Mouse (Mus musculus): ENCODE measurements around the gene Samhd1. TPM values are rescaled to one million over a fixed set of nuclear protein-coding genes. Genes with fewer than 3 reads are reported as not detected.

Gene Samhd1
- polyA plus RNA-seq, 1 experiment from 2014 or later = 33.1 TPM

DNA sequence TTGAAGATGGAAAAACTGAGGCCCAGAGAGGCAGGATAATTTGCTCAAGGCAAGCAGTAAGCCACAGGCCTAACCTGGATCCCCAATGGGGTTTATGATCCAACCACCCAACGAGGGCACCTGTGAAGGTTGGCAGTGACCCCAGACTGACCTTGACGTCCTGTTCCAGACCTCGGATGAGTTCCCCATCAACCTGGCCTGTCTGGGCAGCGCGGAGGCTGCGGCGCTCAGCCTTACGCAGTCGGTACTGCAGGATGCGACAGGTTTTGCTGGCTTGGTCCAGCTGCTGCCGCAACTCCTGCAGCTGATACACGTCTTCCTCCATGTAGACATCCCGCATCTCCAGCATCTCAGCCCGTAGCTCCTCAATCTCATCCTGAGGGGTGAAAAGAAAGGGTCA is 75.0 kb downstream of the Samhd1 start:
- Histone ChIP-seq H3K9me3 (ENCODE audit: control insufficient read depth, low read length) (no peaks in the 10 kb centered on the region), H3K27ac (ENCODE audit: low read depth, low read length) (no peak overlapping the region), H3K9ac (ENCODE audit: low read depth, low read length) (no peak overlapping the region), H3K4me2 (no peak overlapping the region), H3K4me1 (replicated peaks; ENCODE audit: control insufficient read depth, insufficient read depth, low read length) (peaks cover 20% of the 10 kb centered on the region), H3K4me3 (ENCODE audit: low read depth, low read length) (no peak overlapping the region), H3K36me3 (ENCODE audit: control insufficient read depth, insufficient read depth, low read length) (peaks cover 9% of the 10 kb centered on the region; the same call in 1 of the 2 replicates), H3K27me3 (replicated peaks; ENCODE audit: control insufficient read depth, insufficient read depth, low read length) (no peaks in the 10 kb centered on the region)
- ATAC-seq (replicated peaks; ENCODE audit: low FRiP score) (no peak), DNase-seq (ENCODE audit: low spot score) (no peak)
- 92% methylated on average over 14 of the region's 14 CpGs for WGBS

DNA sequence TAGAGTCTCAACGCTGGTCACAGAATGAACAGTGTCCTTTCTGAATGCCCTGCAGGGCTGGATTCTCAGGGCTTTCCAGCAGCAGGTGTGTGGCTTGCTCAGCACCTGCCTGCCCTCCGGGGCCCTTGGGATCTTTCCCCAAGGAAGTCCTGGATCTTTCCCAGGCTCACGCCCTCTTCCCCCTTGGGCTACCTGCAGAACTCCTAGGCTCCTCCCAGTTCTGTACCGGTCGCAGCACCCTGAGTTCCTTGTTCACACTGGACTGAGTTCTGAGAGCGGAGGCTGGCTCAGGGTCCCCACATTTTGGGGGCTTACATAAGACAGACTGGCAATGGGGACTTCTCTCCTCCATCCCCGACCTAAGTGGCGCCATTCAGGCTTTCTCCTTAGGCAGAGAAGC is 75.9 kb downstream of the Samhd1 start:
- WGBS = 71% methylated on average over 8 of the region's 8 CpGs
- Histone ChIP-seq H3K4me1 (replicated peaks; ENCODE audit: control insufficient read depth, insufficient read depth, low read length) (peaks cover 14% of the 10 kb centered on the region), H3K4me2 (peak overlapping the region; percentile 47), H3K36me3 (ENCODE audit: control insufficient read depth, insufficient read depth, low read length) (peaks cover 9% of the 10 kb centered on the region; the same call in 1 of the 2 replicates), H3K27me3 (replicated peaks; ENCODE audit: control insufficient read depth, insufficient read depth, low read length) (no peaks in the 10 kb centered on the region), H3K9ac (ENCODE audit: low read depth, low read length) (no peak overlapping the region), H3K9me3 (ENCODE audit: control insufficient read depth, low read length) (no peaks in the 10 kb centered on the region), H3K27ac (ENCODE audit: low read depth, low read length) (no peak overlapping the region; the same call in 1 of the 2 replicates), H3K4me3 (ENCODE audit: low read depth, low read length) (no peak overlapping the region)
- DNase-seq (ENCODE audit: low spot score) (no peak), ATAC-seq (replicated peaks; ENCODE audit: low FRiP score) (no peak)

DNA sequence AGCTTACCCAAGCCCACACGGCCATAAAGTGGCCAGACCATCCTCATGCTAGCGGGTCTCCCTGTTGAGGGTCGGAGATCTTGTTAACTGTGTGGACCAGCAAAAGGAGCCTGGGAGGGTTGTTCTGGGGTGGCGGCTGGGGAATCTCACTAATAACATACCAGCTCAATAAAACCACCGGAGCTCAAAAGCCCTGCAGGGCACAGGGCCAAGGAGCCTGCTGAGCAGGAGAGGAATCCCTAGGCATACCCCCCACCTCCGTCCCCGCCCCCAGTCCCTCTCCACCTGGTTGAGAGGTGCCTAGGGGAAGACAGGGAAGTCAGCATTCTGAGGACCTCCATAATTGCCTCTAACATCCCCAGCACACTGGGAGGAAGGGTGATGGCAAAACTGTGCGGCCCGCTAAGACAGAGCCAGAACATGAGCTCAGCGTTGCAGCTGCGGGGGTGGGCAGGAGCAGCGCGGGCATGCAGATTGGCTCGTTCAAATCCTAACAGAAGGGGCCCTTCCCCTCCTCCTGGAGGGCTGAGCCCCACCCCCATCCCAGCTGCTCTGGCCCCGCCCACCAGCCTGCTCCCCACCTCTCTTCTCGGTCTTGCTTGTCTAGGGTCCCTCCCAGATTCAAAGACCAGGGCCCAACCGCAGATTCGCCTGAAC is 76.6 kb downstream of the Samhd1 start:
- Histone ChIP-seq H3K9ac (ENCODE audit: low read depth, low read length) (no peak overlapping the region), H3K4me3 (ENCODE audit: low read depth, low read length) (no peak overlapping the region), H3K4me2 (peak overlapping the region; percentile 47), H3K27ac (ENCODE audit: low read depth, low read length) (no peak overlapping the region), H3K4me1 (replicated peaks; ENCODE audit: control insufficient read depth, insufficient read depth, low read length) (peaks cover 11% of the 10 kb centered on the region), H3K9me3 (ENCODE audit: control insufficient read depth, low read length) (no peaks in the 10 kb centered on the region), H3K27me3 (replicated peaks; ENCODE audit: control insufficient read depth, insufficient read depth, low read length) (no peaks in the 10 kb centered on the region), H3K36me3 (ENCODE audit: control insufficient read depth, insufficient read depth, low read length) (peaks cover 10% of the 10 kb centered on the region; the same call in 1 of the 2 replicates)
- DNase-seq (ENCODE audit: low spot score) (peak; percentile 64), ATAC-seq (replicated peaks; ENCODE audit: low FRiP score) (peak; percentile 62)
- whole genome bisulfite sequencing = 43% methylated on average over 18 of the region's 18 CpGs

DNA sequence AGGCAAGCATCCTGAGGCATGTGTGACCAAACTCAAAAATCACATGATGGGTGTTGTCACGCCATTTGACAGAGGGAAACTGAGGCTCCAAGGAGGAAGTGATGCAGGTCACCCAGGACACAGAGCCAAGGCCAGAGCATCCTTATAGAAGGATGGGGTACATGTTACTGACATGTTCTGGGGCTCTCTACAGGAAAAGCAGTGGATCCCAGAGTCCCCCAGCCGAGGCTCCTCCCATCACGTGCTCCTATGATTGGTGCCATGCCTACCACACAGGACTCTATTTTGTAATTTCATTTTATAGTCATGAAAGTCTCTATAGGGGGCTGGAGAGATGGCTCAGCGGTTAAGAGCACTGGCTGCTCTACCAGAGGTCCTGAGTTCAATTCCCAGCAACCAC is 77.3 kb downstream of the Samhd1 start:
- H3K27ac ChIP-seq (ENCODE audit: low read depth, low read length) = no peak overlapping the region
- DNase-seq (ENCODE audit: low spot score) (no peak), ATAC-seq (replicated peaks; ENCODE audit: low FRiP score) (no peak)
- no peak overlapping the region for H3K4me2 ChIP-seq
- H3K36me3 ChIP-seq (ENCODE audit: control insufficient read depth, insufficient read depth, low read length) = peaks cover 12% of the 10 kb centered on the region; the same call in 1 of the 2 replicates
- 83% methylated on average over 4 of the region's 4 CpGs for WGBS
- H3K9me3 ChIP-seq (ENCODE audit: control insufficient read depth, low read length) = no peaks in the 10 kb centered on the region
- H3K4me3 ChIP-seq (ENCODE audit: low read depth, low read length) = no peak overlapping the region
- no peaks in the 10 kb centered on the region for H3K27me3 ChIP-seq (replicated peaks; ENCODE audit: control insufficient read depth, insufficient read depth, low read length)
- no peak overlapping the region for H3K9ac ChIP-seq (ENCODE audit: low read depth, low read length)
- H3K4me1 ChIP-seq (replicated peaks; ENCODE audit: control insufficient read depth, insufficient read depth, low read length) = peaks cover 11% of the 10 kb centered on the region

DNA sequence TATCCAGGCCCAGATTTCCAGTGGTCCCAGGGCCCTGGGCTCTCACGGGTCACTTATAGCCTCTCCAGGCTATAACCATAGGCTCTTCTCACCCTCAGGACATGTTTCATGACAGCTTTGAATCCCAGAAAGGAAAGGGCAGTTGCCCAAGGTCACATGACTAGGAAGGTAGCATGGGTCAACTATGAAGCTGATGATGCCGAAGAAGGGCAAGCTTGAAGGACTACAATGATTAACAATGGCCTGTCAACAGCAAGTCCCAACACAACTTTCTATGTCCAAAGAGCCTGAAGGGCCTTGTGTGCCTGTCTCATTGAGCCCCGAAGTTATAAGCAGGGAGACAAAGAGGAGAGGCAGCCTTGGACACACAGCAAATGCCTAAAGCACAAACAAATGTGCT is 77.9 kb downstream of the Samhd1 start:
- H3K9me3 ChIP-seq (ENCODE audit: control insufficient read depth, low read length) = no peaks in the 10 kb centered on the region
- DNase-seq (ENCODE audit: low spot score) (no peak), ATAC-seq (replicated peaks; ENCODE audit: low FRiP score) (no peak)
- H3K27me3 ChIP-seq (replicated peaks; ENCODE audit: control insufficient read depth, insufficient read depth, low read length) = no peaks in the 10 kb centered on the region
- peaks cover 13% of the 10 kb centered on the region; the same call in 1 of the 2 replicates for H3K36me3 ChIP-seq (ENCODE audit: control insufficient read depth, insufficient read depth, low read length)
- 89% methylated on average over 3 of the region's 3 CpGs for WGBS
- H3K4me2 ChIP-seq = no peak overlapping the region
- H3K4me1 ChIP-seq (replicated peaks; ENCODE audit: control insufficient read depth, insufficient read depth, low read length) = peaks cover 11% of the 10 kb centered on the region
- no peak overlapping the region for H3K27ac ChIP-seq (ENCODE audit: low read depth, low read length)
- H3K9ac ChIP-seq (ENCODE audit: low read depth, low read length) = no peak overlapping the region
- H3K4me3 ChIP-seq (ENCODE audit: low read depth, low read length) = no peak overlapping the region

DNA sequence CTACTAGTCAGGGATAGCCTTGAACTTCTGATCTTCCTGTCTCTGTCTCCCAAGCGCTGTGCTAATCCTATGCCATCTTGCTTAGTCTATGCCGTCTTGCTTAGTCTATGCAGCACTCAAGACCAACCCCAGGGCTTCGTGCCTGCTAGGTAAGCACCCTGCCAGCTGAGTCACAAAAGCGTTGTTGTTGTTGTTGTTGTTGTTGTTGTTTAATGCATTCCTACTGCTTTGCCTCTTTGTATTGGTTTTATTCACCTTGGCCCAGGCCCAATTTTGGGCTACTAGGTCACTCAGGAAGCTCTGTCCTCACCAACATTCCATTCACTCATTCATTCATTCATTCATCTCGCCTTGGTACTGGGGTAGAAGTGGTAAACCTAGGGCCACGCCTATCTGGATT is 79.3 kb downstream of the Samhd1 start:
- WGBS = 84% methylated on average over 6 of the region's 6 CpGs
- Histone ChIP-seq H3K4me3 (ENCODE audit: low read depth, low read length) (no peak overlapping the region), H3K27ac (ENCODE audit: low read depth, low read length) (no peak overlapping the region), H3K36me3 (ENCODE audit: control insufficient read depth, insufficient read depth, low read length) (peaks cover 15% of the 10 kb centered on the region; the same call in 1 of the 2 replicates), H3K9ac (ENCODE audit: low read depth, low read length) (no peak overlapping the region), H3K4me1 (replicated peaks; ENCODE audit: control insufficient read depth, insufficient read depth, low read length) (peaks cover 11% of the 10 kb centered on the region), H3K27me3 (replicated peaks; ENCODE audit: control insufficient read depth, insufficient read depth, low read length) (no peaks in the 10 kb centered on the region), H3K4me2 (no peak overlapping the region), H3K9me3 (ENCODE audit: control insufficient read depth, low read length) (no peaks in the 10 kb centered on the region)
- DNase-seq (ENCODE audit: low spot score) (no peak), ATAC-seq (replicated peaks; ENCODE audit: low FRiP score) (no peak)

DNA sequence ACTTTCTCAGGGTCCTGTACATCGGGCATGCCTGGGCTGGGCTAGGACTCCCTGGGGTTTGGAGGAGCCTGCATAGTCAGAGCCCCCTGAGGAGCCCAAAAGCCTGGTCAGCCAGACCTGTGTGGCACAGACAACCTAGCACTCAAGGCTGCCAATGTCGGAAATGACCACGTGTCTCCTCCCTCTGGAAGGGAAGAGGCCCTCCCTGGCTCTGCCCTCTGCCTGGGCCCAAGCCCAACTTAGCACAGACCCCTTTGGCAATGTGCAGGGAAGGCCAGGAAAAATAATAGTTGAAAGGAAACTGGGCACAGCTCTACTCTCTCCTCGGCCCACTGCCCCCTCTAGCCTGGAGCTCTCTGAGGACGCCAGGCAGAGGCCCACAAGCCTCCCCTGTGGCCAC is 80.2 kb downstream of the Samhd1 start:
- no peaks in the 10 kb centered on the region for H3K9me3 ChIP-seq (ENCODE audit: control insufficient read depth, low read length)
- no peak overlapping the region for H3K4me2 ChIP-seq
- 70% methylated on average over 5 of the region's 5 CpGs for whole genome bisulfite sequencing
- H3K27me3 ChIP-seq (replicated peaks; ENCODE audit: control insufficient read depth, insufficient read depth, low read length) = no peaks in the 10 kb centered on the region
- peaks cover 11% of the 10 kb centered on the region for H3K4me1 ChIP-seq (replicated peaks; ENCODE audit: control insufficient read depth, insufficient read depth, low read length)
- no peak for ATAC-seq (replicated peaks; ENCODE audit: low FRiP score)
- DNase-seq (ENCODE audit: low spot score) = no peak
- H3K4me3 ChIP-seq (ENCODE audit: low read depth, low read length) = no peak overlapping the region
- H3K9ac ChIP-seq (ENCODE audit: low read depth, low read length) = no peak overlapping the region
- H3K27ac ChIP-seq (ENCODE audit: low read depth, low read length) = peak overlapping the region; percentile 11; the same call in 1 of the 2 replicates
- peaks cover 12% of the 10 kb centered on the region; the same call in 1 of the 2 replicates for H3K36me3 ChIP-seq (ENCODE audit: control insufficient read depth, insufficient read depth, low read length)

DNA sequence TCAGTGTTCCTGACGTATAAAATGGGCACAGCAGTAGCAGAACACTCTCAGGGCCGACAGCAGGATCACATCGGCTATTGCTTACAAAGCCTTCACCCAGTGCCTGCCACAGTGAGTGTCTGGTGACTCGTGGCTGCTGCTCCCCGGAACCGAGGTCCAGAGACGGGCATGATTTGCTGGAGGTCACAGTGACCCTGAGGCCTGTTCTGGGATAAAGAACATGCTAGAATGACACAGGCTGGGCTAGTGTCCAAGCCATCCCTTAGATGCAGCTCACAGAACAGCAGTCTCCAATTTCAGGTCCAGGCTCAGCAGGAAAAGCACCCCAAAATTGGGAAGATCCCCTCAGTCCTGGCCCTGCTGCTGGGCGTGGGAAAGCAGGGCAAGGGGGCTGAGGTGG is 80.8 kb downstream of the Samhd1 start:
- no peak for DNase-seq (ENCODE audit: low spot score)
- H3K27ac ChIP-seq (ENCODE audit: low read depth, low read length) = no peak overlapping the region
- H3K36me3 ChIP-seq (ENCODE audit: control insufficient read depth, insufficient read depth, low read length) = peaks cover 8% of the 10 kb centered on the region; the same call in 1 of the 2 replicates
- H3K4me1 ChIP-seq (replicated peaks; ENCODE audit: control insufficient read depth, insufficient read depth, low read length) = peaks cover 10% of the 10 kb centered on the region
- ATAC-seq (replicated peaks; ENCODE audit: low FRiP score) = no peak
- H3K9ac ChIP-seq (ENCODE audit: low read depth, low read length) = no peak overlapping the region
- H3K4me2 ChIP-seq = no peak overlapping the region
- WGBS = 85% methylated on average over 8 of the region's 8 CpGs
- H3K27me3 ChIP-seq (replicated peaks; ENCODE audit: control insufficient read depth, insufficient read depth, low read length) = no peaks in the 10 kb centered on the region
- H3K4me3 ChIP-seq (ENCODE audit: low read depth, low read length) = no peak overlapping the region
- H3K9me3 ChIP-seq (ENCODE audit: control insufficient read depth, low read length) = no peaks in the 10 kb centered on the region

DNA sequence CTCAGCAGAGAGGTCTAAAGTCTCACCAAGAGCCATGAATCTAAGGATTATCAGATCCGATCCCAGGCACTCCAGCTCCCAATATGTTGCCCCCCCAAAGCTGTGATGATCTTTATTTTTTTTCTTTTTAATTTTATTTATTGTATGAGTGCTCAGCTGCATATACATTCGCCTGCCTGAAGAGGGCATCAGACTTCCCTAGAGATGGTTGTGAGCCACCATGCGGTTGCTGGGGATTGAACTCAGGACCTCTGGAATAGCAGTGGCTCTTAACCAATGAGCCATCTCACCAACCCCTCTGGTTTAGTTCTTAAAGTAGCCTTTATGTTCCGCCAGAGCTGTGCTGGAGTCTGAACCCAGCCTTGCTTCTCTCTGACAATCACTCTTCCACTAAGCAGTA is 81.3 kb downstream of the Samhd1 start:
- 69% methylated on average over 4 of the region's 4 CpGs for WGBS
- Histone ChIP-seq H3K4me2 (no peak overlapping the region), H3K36me3 (ENCODE audit: control insufficient read depth, insufficient read depth, low read length) (peaks cover 6% of the 10 kb centered on the region; the same call in 1 of the 2 replicates), H3K9ac (ENCODE audit: low read depth, low read length) (no peak overlapping the region), H3K27me3 (replicated peaks; ENCODE audit: control insufficient read depth, insufficient read depth, low read length) (no peaks in the 10 kb centered on the region), H3K27ac (ENCODE audit: low read depth, low read length) (no peak overlapping the region), H3K4me1 (replicated peaks; ENCODE audit: control insufficient read depth, insufficient read depth, low read length) (peaks cover 5% of the 10 kb centered on the region; the same call in 1 of the 2 replicates), H3K4me3 (ENCODE audit: low read depth, low read length) (no peak overlapping the region), H3K9me3 (ENCODE audit: control insufficient read depth, low read length) (no peaks in the 10 kb centered on the region)
- DNase-seq (ENCODE audit: low spot score) = no peak
- ATAC-seq (replicated peaks; ENCODE audit: low FRiP score) = no peak
